Mouse (Mus musculus): Measurements from ENCODE around the gene Pam16.

GRCm38 (mm10) chr16:4614639-4615038 is 10.1 kb downstream of the Pam16 start:
- no peak for TF ChIP-seq CTCF (conservative IDR thresholded peaks at IDR 0.05; ENCODE audit: low read length)
- TF ChIP-seq POU5F1 (IDR thresholded peaks at IDR 0.05; ENCODE audit: borderline replicate concordance, low read length): no peak
